Mouse (Mus musculus): ENCODE results near the gene H2-T24.

H2-T24 gene

GRCm38 (mm10) chr17:35981776-35982175 is 38.6 kb downstream of the H2-T24 start:
- DNase-seq (ENCODE audit: low read depth) = no peak

GRCm38 (mm10) chr17:35980363-35980754 is 40.0 kb downstream of the H2-T24 start:
- no peak for DNase-seq (ENCODE audit: low read depth)

- peak; percentile 95 for DNase-seq (ENCODE audit: low read depth)
Measured at GRCm38 (mm10) chr17:35979401-35980362, 40.7 kb downstream of the H2-T24 start, which contains the start of the genes Gnl1 and Prr3. Gene Gnl1 (plus strand): TSS chr17:35979851. Gene Prr3 (minus strand): TSS chr17:35980236.

- no peak for DNase-seq (ENCODE audit: low read depth)
Measured at GRCm38 (mm10) chr17:35978811-35979400, 41.5 kb downstream of the H2-T24 start.

- DNase-seq (ENCODE audit: low read depth) = peak; percentile 67
Measured at GRCm38 (mm10) chr17:35972131-35972530, 48.2 kb downstream of the H2-T24 start.

GRCm38 (mm10) chr17:35969418-35970389 is 50.7 kb downstream of the H2-T24 start, which contains the start of gene Abcf1:
Gene Abcf1 (minus strand): TSS chr17:35969761.
- DNase-seq (ENCODE audit: low read depth) = peak; percentile 99

- DNase-seq (ENCODE audit: low read depth) = no peak
Measured at GRCm38 (mm10) chr17:35967621-35968020, 52.7 kb downstream of the H2-T24 start.

- DNase-seq (ENCODE audit: low read depth) = no peak
Measured at GRCm38 (mm10) chr17:35963279-35963678, 57.1 kb downstream of the H2-T24 start.

GRCm38 (mm10) chr17:35958533-35959223 is 61.7 kb downstream of the H2-T24 start:
- DNase-seq (ENCODE audit: low read depth) = no peak
